Mouse (Mus musculus): ENCODE measurements around the gene Nubpl. TPM values are rescaled to one million over a fixed set of nuclear protein-coding genes. Genes with fewer than 3 reads are reported as not detected.
A peak's percentile ranks its signal among the peaks of the same experiment; 100 is the strongest.
"Not testable (repeated sequence)": the region's sequence is repeated elsewhere in the genome, so short reads cannot be mapped to it uniquely, and the experiment has no call there.

The Nubpl gene
- total RNA-seq (2021) = 1 to 10 TPM; 7.5 to 8.7 TPM
- long read RNA-seq, experiment 1, transcript Nubpl-201 (11 exons, 2,987 nt) = major isoform, 11 of 11 reads
- long read RNA-seq, experiment 1, partial matches to known transcripts = 0 of 11 reads
- long read RNA-seq, experiment 1, other reads (novel, unspliced or antisense) = 0 of 11 reads
- long read RNA-seq, experiment 2, transcript Nubpl-201 (11 exons, 2,987 nt) = major isoform, 16 of 16 reads
- long read RNA-seq, experiment 2, partial matches to known transcripts = 0 of 16 reads
- long read RNA-seq, experiment 2, other reads (novel, unspliced or antisense) = 0 of 16 reads

GRCm38 (mm10) chr12:52097650-52098070 lies at the start of gene Nubpl:
TSS of gene Nubpl (plus strand) at chr12:52097737.
- intact Hi-C loops (cut with DNase I) = no loop called here

DNA sequence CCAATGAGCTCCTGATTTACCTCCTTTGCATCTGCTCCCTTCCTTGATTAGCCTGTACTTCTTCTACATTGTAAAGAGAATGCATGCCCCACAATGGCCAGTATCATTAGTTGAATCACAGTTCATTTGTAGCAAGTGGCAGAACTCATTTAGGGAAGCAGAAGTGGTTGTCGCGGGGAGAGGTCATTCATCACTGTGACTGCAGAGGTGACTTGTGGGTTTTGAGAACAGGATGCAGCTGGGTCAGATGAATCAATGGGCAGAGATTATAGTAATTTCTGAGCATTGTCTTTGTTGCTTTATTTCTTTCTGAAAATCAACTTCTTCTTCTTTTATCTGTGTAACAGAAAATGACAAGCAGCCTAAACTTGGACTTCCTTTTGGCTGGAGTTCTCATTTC lies 48.2 kb upstream of the Nubpl start:
- DNase-seq = no peak
- intact Hi-C loops (cut with DNase I) = no loop called here

More at GRCm38 (mm10) chr12:52097650-52098070, at the start of gene Nubpl:
- DNase-seq = peak; percentile 94 to 97

- DNase-seq; intact Hi-C loops (cut with DNase I): not testable (repeated sequence)
Observed at GRCm38 (mm10) chr12:52079296-52079695, 18.2 kb upstream of the Nubpl start.

GRCm38 (mm10) chr12:52097049-52097649 lies 388 bp upstream of the Nubpl start:
- intact Hi-C loops (cut with DNase I) = no loop called here
- no peak for DNase-seq

- intact Hi-C loops (cut with DNase I) = no loop called here
- DNase-seq = no peak
Observed at GRCm38 (mm10) chr12:52120276-52120675, 22.7 kb downstream of the Nubpl start.

GRCm38 (mm10) chr12:52126407-52126806 lies 28.9 kb downstream of the Nubpl start:
- DNase-seq = no peak
- intact Hi-C loops (cut with DNase I) = no loop called here

GRCm38 (mm10) chr12:52129072-52129471 lies 31.5 kb downstream of the Nubpl start:
- DNase-seq = no peak
- intact Hi-C loops (cut with DNase I) = no loop called here

- peak; percentile 25 to 39 for DNase-seq
- intact Hi-C loops (cut with DNase I) = no loop called here
Observed at GRCm38 (mm10) chr12:52132256-52132655, 34.7 kb downstream of the Nubpl start.

DNA sequence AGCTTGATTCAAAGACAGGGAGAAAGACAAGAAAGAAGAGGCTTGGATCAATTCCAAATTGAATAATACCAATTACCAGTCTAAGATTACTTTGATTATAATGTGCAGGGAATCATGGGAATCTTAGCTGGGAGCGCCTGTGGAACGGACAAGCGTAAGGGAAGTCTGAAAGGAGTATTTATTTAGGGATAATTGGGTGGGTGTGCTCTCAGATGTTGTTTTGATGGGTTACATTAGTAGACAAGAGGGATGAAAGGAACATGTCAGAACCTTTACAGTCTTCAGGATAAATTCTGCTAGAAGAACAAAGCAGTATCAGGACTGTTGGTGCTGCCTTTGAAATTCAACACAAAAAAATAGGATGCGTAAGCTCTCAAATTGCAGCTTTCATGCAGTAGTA lies 40.8 kb downstream of the Nubpl start:
- intact Hi-C loops (cut with DNase I) = no loop called here
- no peak for DNase-seq

GRCm38 (mm10) chr12:52146639-52147038 lies 49.1 kb downstream of the Nubpl start:
- no peak for DNase-seq
- intact Hi-C loops (cut with DNase I) = no loop called here

DNA sequence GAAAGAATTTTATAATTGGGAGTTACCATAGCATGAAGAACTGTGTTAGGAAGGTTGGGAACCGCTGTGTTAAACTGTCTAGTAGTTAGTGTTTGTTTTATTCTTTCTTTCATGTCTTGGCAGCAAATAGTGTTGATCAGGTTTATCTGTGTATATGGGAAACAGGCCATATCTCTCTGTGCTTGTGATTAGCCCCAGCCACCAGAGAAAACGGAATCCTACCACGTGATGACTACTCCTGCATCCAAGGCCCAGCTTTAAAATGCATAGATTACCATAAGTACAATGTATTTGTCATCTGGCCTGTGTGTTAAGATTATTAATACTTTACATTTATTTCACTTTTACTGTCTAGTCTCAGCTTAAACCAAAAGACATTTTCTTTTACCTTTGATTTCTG lies 51.9 kb downstream of the Nubpl start:
- intact Hi-C loops (cut with DNase I) = no loop called here
- no peak for DNase-seq

GRCm38 (mm10) chr12:52152071-52152470 lies 54.5 kb downstream of the Nubpl start:
- DNase-seq = no peak
- intact Hi-C loops (cut with DNase I) = no loop called here

DNA sequence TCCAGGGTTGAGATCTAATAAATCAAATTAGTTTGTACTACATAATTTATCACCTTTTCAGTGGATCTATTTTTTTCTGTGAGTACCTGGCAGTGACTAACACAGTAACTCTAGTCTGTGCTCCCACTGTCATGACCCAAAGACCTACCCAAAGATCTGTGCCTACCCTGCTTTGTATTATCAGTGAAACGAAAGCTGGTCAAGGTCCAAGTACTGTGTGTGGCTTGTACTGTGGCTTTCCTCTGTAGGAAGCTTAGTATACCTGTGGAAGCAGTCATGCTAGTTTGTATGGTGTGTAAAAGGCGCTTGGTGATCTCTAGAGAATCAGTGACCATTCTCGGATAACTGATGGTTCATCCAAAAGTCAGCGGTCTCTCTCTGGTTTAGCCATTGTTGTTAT lies 57.4 kb downstream of the Nubpl start:
- DNase-seq = no peak
- intact Hi-C loops (cut with DNase I) = no loop called here

DNA sequence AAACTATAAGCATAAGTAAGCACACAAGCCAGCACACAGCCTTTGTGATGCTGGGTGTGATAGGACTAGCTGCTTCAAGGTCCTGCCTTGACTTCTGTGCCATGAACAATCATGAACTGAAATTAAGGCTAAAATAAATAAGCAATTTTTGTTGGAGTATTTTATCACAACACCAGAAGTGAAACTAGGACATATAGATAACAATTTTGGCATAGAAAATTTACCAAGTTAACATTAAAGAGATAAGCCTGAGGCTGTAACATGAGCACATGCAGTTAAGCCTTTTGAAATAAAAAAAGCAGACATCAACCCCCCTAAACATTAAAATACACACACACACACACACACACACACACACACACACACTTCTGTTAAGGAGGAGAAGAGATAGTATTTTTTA lies 66.9 kb downstream of the Nubpl start:
- intact Hi-C loops (cut with DNase I) = no loop called here
- no peak for DNase-seq

DNA sequence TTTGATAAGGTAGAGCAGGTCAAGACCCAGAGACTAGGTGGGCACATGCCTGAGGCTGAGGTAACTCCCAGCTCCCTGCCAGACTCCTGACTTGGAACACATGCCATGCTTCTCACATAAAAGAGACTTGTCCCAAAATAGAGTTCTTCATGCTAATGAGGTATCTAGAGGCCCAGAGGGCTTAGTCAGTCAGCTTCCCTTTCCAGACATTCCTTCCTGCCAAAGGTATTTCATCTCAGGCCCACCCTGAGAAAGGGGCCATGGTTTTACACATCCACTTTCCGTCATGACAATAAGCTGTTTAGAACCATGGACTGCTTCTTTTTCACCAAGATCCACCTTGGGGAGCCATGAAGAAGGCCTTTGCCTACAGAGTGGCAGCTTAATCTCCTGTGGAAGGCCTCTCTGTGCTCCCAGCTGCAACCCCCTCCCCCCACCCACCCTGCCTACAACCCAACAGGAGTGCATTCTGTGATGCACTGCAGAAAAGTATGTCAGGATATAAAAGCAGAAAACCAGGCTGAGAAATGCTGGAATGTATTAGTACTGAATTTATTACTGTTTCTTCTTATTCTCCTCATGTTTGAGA lies 88.8 kb downstream of the Nubpl start:
- no peak for DNase-seq
- intact Hi-C loops (cut with DNase I) = no loop called here

DNA sequence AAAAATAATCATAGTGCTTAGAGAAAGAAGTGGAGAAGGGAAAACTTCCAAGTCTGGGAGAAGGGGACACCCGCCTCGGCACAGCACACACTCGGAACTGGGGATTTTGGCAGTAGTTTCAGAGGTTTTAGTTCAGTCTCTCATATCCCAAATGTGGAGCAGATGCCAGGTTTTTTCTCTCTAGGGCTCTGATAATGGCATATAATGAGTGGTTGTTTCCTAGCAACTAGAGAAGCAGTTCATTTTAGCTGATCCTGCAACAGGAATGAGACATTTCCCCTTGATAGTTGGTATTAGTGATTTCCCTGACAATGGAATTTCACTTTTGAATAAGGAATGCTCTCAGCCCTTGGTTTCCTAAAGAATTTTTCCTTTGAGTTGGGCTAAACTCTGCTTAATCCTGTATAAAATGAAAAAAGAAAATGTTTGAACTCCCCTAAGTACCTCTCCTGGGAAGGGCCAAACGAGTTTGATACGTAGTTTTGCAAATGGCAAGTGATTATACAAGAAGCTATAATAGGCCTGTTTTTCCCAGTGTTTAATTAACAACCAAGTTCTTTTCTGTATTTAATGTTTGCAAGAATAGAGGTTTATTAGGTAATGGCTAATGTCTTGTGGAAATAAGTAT lies 89.5 kb downstream of the Nubpl start:
- peak in 1 of 2 experiments; percentile 13 for DNase-seq
- intact Hi-C loops (cut with DNase I) = no loop called here

GRCm38 (mm10) chr12:52198471-52198870 lies 100.9 kb downstream of the Nubpl start:
- DNase-seq = no peak
- intact Hi-C loops (cut with DNase I) = no loop called here

GRCm38 (mm10) chr12:52209121-52209610 lies 111.6 kb downstream of the Nubpl start:
- no peak for DNase-seq
- intact Hi-C loops (cut with DNase I) = no loop called here

- intact Hi-C loops (cut with DNase I) = no loop called here
- no peak for DNase-seq
Observed at GRCm38 (mm10) chr12:52211144-52211543, 113.6 kb downstream of the Nubpl start.

- intact Hi-C loops (cut with DNase I) = no loop called here
- DNase-seq = no peak
Observed at GRCm38 (mm10) chr12:52214837-52215236, 117.3 kb downstream of the Nubpl start.

GRCm38 (mm10) chr12:52224954-52225353 lies 127.4 kb downstream of the Nubpl start:
- intact Hi-C loops (cut with DNase I) = no loop called here
- DNase-seq = no peak
